Mouse (Mus musculus): Measurements from ENCODE around the gene Rnf185.

Rnf185 gene

GRCm38 (mm10) chr11:3452167-3452639 lies at the start of gene Rnf185:
TSS of gene Rnf185 (minus strand) at chr11:3452363.
- H3K4me3 ChIP-seq (replicated peaks; ENCODE audit: low read length) = peak within 1 kb of the TSS; percentile 97
- peaks cover 57% of the 10 kb centered on the region for H3K4me1 ChIP-seq (replicated peaks; ENCODE audit: low read depth, low read length)
- H3K9me3 ChIP-seq (ENCODE audit: low read length) = no peaks in the 10 kb centered on the region
- no peaks in the 10 kb centered on the region for H3K27me3 ChIP-seq (ENCODE audit: insufficient read depth, low read length)
- H3K36me3 ChIP-seq (ENCODE audit: insufficient read depth, low read length) = peaks cover 21% of the 10 kb centered on the region
- TF ChIP-seq POU5F1 (IDR thresholded peaks at IDR 0.05; ENCODE audit: borderline replicate concordance, low read length) (no peak), CTCF (conservative IDR thresholded peaks at IDR 0.05; ENCODE audit: low read length) (no peak), NANOG (IDR thresholded peaks at IDR 0.05; ENCODE audit: borderline replicate concordance, low read length) (no peak)

GRCm38 (mm10) chr11:3497296-3497695 lies 45.1 kb upstream of the Rnf185 start:
- no peak overlapping the region for H3K4me3 ChIP-seq (replicated peaks; ENCODE audit: low read length)
- no peaks in the 10 kb centered on the region for H3K36me3 ChIP-seq (ENCODE audit: insufficient read depth, low read length)
- H3K9me3 ChIP-seq (ENCODE audit: low read length) = no peaks in the 10 kb centered on the region
- H3K4me1 ChIP-seq (replicated peaks; ENCODE audit: low read depth, low read length) = peaks cover 71% of the 10 kb centered on the region
- H3K27me3 ChIP-seq (ENCODE audit: insufficient read depth, low read length) = peaks cover 51% of the 10 kb centered on the region
- TF ChIP-seq NANOG (IDR thresholded peaks at IDR 0.05; ENCODE audit: borderline replicate concordance, low read length) (no peak), POU5F1 (IDR thresholded peaks at IDR 0.05; ENCODE audit: borderline replicate concordance, low read length) (no peak), CTCF (conservative IDR thresholded peaks at IDR 0.05; ENCODE audit: low read length) (no peak)

GRCm38 (mm10) chr11:3496756-3497155 lies 44.6 kb upstream of the Rnf185 start:
- TF ChIP-seq POU5F1 (IDR thresholded peaks at IDR 0.05; ENCODE audit: borderline replicate concordance, low read length) (no peak), NANOG (IDR thresholded peaks at IDR 0.05; ENCODE audit: borderline replicate concordance, low read length) (no peak), CTCF (conservative IDR thresholded peaks at IDR 0.05; ENCODE audit: low read length) (no peak)
- H3K9me3 ChIP-seq (ENCODE audit: low read length) = no peaks in the 10 kb centered on the region
- H3K4me3 ChIP-seq (replicated peaks; ENCODE audit: low read length) = no peak overlapping the region
- no peaks in the 10 kb centered on the region for H3K36me3 ChIP-seq (ENCODE audit: insufficient read depth, low read length)
- peaks cover 49% of the 10 kb centered on the region for H3K27me3 ChIP-seq (ENCODE audit: insufficient read depth, low read length)
- H3K4me1 ChIP-seq (replicated peaks; ENCODE audit: low read depth, low read length) = peaks cover 71% of the 10 kb centered on the region

DNA sequence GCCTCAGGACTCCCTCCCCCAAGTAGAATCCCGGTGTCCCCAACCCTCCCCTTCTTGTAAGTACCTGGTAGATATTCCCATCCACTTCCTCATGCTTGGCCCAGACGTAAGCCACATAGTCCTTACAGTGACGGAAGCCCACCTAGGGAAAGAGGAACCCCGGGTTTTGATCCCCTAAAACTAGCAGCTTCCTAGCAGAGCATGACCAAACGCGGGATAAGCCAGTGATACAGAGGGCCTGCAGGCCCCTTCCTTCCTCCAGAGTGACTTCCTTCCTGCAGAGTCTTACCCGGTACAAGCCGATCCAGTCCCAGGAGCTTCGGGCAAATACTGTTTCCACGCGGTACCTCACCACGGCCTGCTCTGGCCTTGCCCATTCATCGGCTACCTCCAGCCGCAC lies 43.3 kb upstream of the Rnf185 start:
- no peaks in the 10 kb centered on the region for H3K9me3 ChIP-seq (ENCODE audit: low read length)
- H3K4me1 ChIP-seq (replicated peaks; ENCODE audit: low read depth, low read length) = peaks cover 60% of the 10 kb centered on the region
- peak overlapping the region; percentile 57 for H3K4me3 ChIP-seq (replicated peaks; ENCODE audit: low read length)
- peaks cover 41% of the 10 kb centered on the region for H3K27me3 ChIP-seq (ENCODE audit: insufficient read depth, low read length)
- no peak for TF ChIP-seq NANOG (IDR thresholded peaks at IDR 0.05; ENCODE audit: borderline replicate concordance, low read length)
- no peak for TF ChIP-seq CTCF (conservative IDR thresholded peaks at IDR 0.05; ENCODE audit: low read length)
- no peak for TF ChIP-seq POU5F1 (IDR thresholded peaks at IDR 0.05; ENCODE audit: borderline replicate concordance, low read length)
- H3K36me3 ChIP-seq (ENCODE audit: insufficient read depth, low read length) = no peaks in the 10 kb centered on the region

- Histone ChIP-seq H3K9me3 (ENCODE audit: low read length) (no peaks in the 10 kb centered on the region), H3K27me3 (ENCODE audit: insufficient read depth, low read length) (peaks cover 38% of the 10 kb centered on the region), H3K36me3 (ENCODE audit: insufficient read depth, low read length) (no peaks in the 10 kb centered on the region), H3K4me3 (replicated peaks; ENCODE audit: low read length) (peak overlapping the region; percentile 57), H3K4me1 (replicated peaks; ENCODE audit: low read depth, low read length) (peaks cover 60% of the 10 kb centered on the region)
- TF ChIP-seq CTCF (conservative IDR thresholded peaks at IDR 0.05; ENCODE audit: low read length) (no peak), POU5F1 (IDR thresholded peaks at IDR 0.05; ENCODE audit: borderline replicate concordance, low read length) (no peak), NANOG (IDR thresholded peaks at IDR 0.05; ENCODE audit: borderline replicate concordance, low read length) (no peak)
Measured at GRCm38 (mm10) chr11:3494857-3495256, 42.7 kb upstream of the Rnf185 start.

GRCm38 (mm10) chr11:3492748-3493147 lies 40.6 kb upstream of the Rnf185 start:
- Histone ChIP-seq H3K36me3 (ENCODE audit: insufficient read depth, low read length) (no peaks in the 10 kb centered on the region), H3K4me1 (replicated peaks; ENCODE audit: low read depth, low read length) (peaks cover 64% of the 10 kb centered on the region), H3K4me3 (replicated peaks; ENCODE audit: low read length) (no peak overlapping the region), H3K9me3 (ENCODE audit: low read length) (no peaks in the 10 kb centered on the region), H3K27me3 (ENCODE audit: insufficient read depth, low read length) (peaks cover 48% of the 10 kb centered on the region)
- TF ChIP-seq NANOG (IDR thresholded peaks at IDR 0.05; ENCODE audit: borderline replicate concordance, low read length) (no peak), POU5F1 (IDR thresholded peaks at IDR 0.05; ENCODE audit: borderline replicate concordance, low read length) (no peak), CTCF (conservative IDR thresholded peaks at IDR 0.05; ENCODE audit: low read length) (no peak)

- TF ChIP-seq NANOG (IDR thresholded peaks at IDR 0.05; ENCODE audit: borderline replicate concordance, low read length) = no peak
- TF ChIP-seq POU5F1 (IDR thresholded peaks at IDR 0.05; ENCODE audit: borderline replicate concordance, low read length) = no peak
- TF ChIP-seq CTCF (conservative IDR thresholded peaks at IDR 0.05; ENCODE audit: low read length) = no peak
- Histone ChIP-seq H3K9me3 (ENCODE audit: low read length) (no peaks in the 10 kb centered on the region), H3K4me1 (replicated peaks; ENCODE audit: low read depth, low read length) (peaks cover 37% of the 10 kb centered on the region), H3K27me3 (ENCODE audit: insufficient read depth, low read length) (peaks cover 55% of the 10 kb centered on the region), H3K4me3 (replicated peaks; ENCODE audit: low read length) (no peak overlapping the region), H3K36me3 (ENCODE audit: insufficient read depth, low read length) (no peaks in the 10 kb centered on the region)
Measured at GRCm38 (mm10) chr11:3489036-3489435, 36.9 kb upstream of the Rnf185 start.

GRCm38 (mm10) chr11:3487952-3488570 lies 35.9 kb upstream of the Rnf185 start, which contains the start of gene Pla2g3:
TSS of gene Pla2g3 (plus strand) at chr11:3488284.
- no peak for TF ChIP-seq NANOG (IDR thresholded peaks at IDR 0.05; ENCODE audit: borderline replicate concordance, low read length)
- no peak for TF ChIP-seq CTCF (conservative IDR thresholded peaks at IDR 0.05; ENCODE audit: low read length)
- TF ChIP-seq POU5F1 (IDR thresholded peaks at IDR 0.05; ENCODE audit: borderline replicate concordance, low read length) = no peak

More at GRCm38 (mm10) chr11:3487952-3488570, 35.9 kb upstream of the Rnf185 start, which contains the start of gene Pla2g3:
- 0 out of 2 replicates have a peak within 1 kb of the TSS, but pooled peaks have one; percentile 37 for H3K4me3 ChIP-seq (replicated peaks; ENCODE audit: low read length)
- peaks cover 53% of the 10 kb centered on the region for H3K27me3 ChIP-seq (ENCODE audit: insufficient read depth, low read length)
- H3K36me3 ChIP-seq (ENCODE audit: insufficient read depth, low read length) = no peaks in the 10 kb centered on the region
- peaks cover 34% of the 10 kb centered on the region for H3K4me1 ChIP-seq (replicated peaks; ENCODE audit: low read depth, low read length)
- no peaks in the 10 kb centered on the region for H3K9me3 ChIP-seq (ENCODE audit: low read length)

All from E14TG2a.4 (cell line).